ENCODE assay signal across 21 mouse cellular contexts in the genomic region with DNA sequence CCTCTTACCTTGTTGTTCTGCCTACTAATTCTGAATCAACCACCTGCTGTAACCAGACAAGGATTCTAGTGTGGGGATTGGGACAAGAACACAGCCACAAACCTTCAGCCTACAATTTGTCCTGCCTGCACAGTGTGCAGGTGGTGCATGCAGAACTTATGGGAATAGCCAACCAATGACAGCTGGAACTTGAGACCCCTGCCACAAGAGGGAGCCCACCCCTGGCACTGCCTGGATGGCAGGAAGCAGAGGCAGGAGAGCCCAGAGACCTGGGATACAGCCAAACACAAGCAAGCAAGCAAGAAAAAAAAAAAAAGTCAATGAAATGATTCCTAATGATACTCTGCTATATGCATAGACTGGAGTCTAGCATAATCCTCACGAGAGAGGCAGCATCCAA.
"Had no signal": no experiment of that assay in that cellular context is flagged by ENCODE, and none has a peak within 500 bp of the region (broad histone marks: within the 10 kb centered on the region; RNA-seq: fewer than 3 reads in every experiment).

No protein-coding gene starts in this region.

- H3K9ac ChIP-seq: heart, embryonic 12.5 days; hindbrain, embryonic 13.5 days; hindbrain, embryonic 15.5 days; limb, embryonic 13.5 days; limb, embryonic 15.5 days; liver, embryonic 12.5 days; liver, embryonic 14.5 days had no signal

- DNase-seq: gastrocnemius, postnatal 14 days; gastrocnemius, postnatal 36 days; heart, adult 18-20 months; heart, postnatal 10 days; kidney, adult 11 months; kidney, adult 2 months; kidney, postnatal 14 days; kidney, postnatal 36 days; layer of hippocampus, adult 9-11 months; layer of hippocampus, postnatal 36 days; left cerebral cortex, postnatal 4 days had no signal

- H3K4me3 ChIP-seq: heart, embryonic 10.5 days; heart, embryonic 12.5 days; hindbrain, embryonic 13.5 days; hindbrain, embryonic 15.5 days; limb, embryonic 13.5 days; limb, embryonic 15.5 days; liver, embryonic 12.5 days had no signal

- ATAC-seq: hindbrain, postnatal 0 days; intestine, embryonic 16.5 days; liver, embryonic 12.5 days had no signal

- H3K4me2 ChIP-seq: heart, embryonic 12.5 days; hindbrain, embryonic 13.5 days; hindbrain, embryonic 15.5 days; limb, embryonic 13.5 days; limb, embryonic 15.5 days; liver, embryonic 12.5 days had no signal

- H3K9me3 ChIP-seq: heart, embryonic 10.5 days; hindbrain, embryonic 13.5 days; hindbrain, embryonic 15.5 days; limb, embryonic 13.5 days; limb, embryonic 15.5 days; liver, embryonic 12.5 days had no signal

- H3K27me3 ChIP-seq: heart, embryonic 12.5 days; hindbrain, embryonic 13.5 days; hindbrain, embryonic 15.5 days; limb, embryonic 13.5 days; limb, embryonic 15.5 days; liver, embryonic 12.5 days had no signal

- H3K27ac ChIP-seq: heart, embryonic 10.5 days; hindbrain, embryonic 13.5 days; hindbrain, embryonic 15.5 days; hindbrain, postnatal 0 days; limb, embryonic 13.5 days; limb, embryonic 15.5 days; liver, embryonic 12.5 days; liver, embryonic 14.5 days had no signal

- H3K36me3 ChIP-seq: heart, embryonic 10.5 days; heart, embryonic 12.5 days; hindbrain, embryonic 13.5 days; hindbrain, embryonic 15.5 days; limb, embryonic 13.5 days; limb, embryonic 15.5 days; liver, embryonic 12.5 days had no signal

- H3K4me1 ChIP-seq: heart, embryonic 10.5 days; heart, embryonic 12.5 days; hindbrain, embryonic 13.5 days; hindbrain, embryonic 15.5 days; limb, embryonic 13.5 days; limb, embryonic 15.5 days; liver, embryonic 12.5 days had no signal
